Mouse (Mus musculus) limb, embryonic 13.5 days (tissue): Measurements from ENCODE around the gene Dpy19l3. TPM values are rescaled to one million over a fixed set of nuclear protein-coding genes. Genes with fewer than 3 reads are reported as not detected.
A peak's percentile ranks its signal among the peaks of the same experiment; 100 is the strongest.

Source experiments
- ATAC-seq: fragments of 200-750 bp; cut with Nextera tagmentation; 2 replicates; pipeline ENCODE4 v1.8.0; 2017; ENCODE audit warnings: low read depth, moderate number of reproducible peaks, moderate TSS enrichment; ENCODE audit not compliant: low FRiP score
- H3K27ac ChIP-seq: fragments of 300-500 bp; sonication (generic); 2 replicates; pipeline ENCODE4 v1.5.1; 2015; ENCODE audit warnings: inconsistent platforms, mild to moderate bottlenecking, moderate library complexity
- H3K27me3 ChIP-seq: fragments of 300-500 bp; sonication (generic); 2 replicates; pipeline ENCODE4 v1.6.1; 2015; ENCODE audit warnings: mild to moderate bottlenecking, inconsistent platforms
- H3K36me3 ChIP-seq: fragments of 300-500 bp; sonication (generic); 2 replicates; pipeline ENCODE4 v1.6.1; 2015; ENCODE audit warnings: inconsistent platforms, mild to moderate bottlenecking, moderate library complexity
- H3K4me1 ChIP-seq: fragments of 300-500 bp; sonication (generic); 2 replicates; pipeline ENCODE4 v1.6.1; 2015; ENCODE audit warnings: inconsistent platforms
- H3K4me2 ChIP-seq: fragments of 300-500 bp; sonication (generic); replicated peaks from 2 replicates; pipeline ENCODE4 v1.6.1; 2015; ENCODE audit warnings: inconsistent platforms, mild to moderate bottlenecking, moderate library complexity
- H3K4me3 ChIP-seq: fragments of 300-500 bp; sonication (generic); 2 replicates; pipeline ENCODE4 v1.5.1; 2015; ENCODE audit warnings: moderate library complexity, mild to moderate bottlenecking, inconsistent platforms
- H3K9ac ChIP-seq: fragments of 300-500 bp; sonication (generic); 2 replicates; pipeline ENCODE4 v1.6.1; 2015; ENCODE audit warnings: mild to moderate bottlenecking, inconsistent platforms
- H3K9me3 ChIP-seq: fragments of 300-500 bp; sonication (generic); 2 replicates; pipeline ENCODE4 v1.6.1; 2016; ENCODE audit warnings: inconsistent platforms
- WGBS: fragments of 180-500 bp; shearing (Covaris S2); methylation state at CpG from one replicate; pipeline ENCODE4 v1.1.7; 2015; 5-methylcytosine and 5-hydroxymethylcytosine counted together
- polyA plus RNA-seq: library from polyadenylated mRNA; unstranded; fragments of >200 nt; fragmentation: Nextera tagmentation; extraction: Ambion mirVana; gene quantifications from 2 replicates; pipeline ENCODE4 v1.2.1, GENCODE M21; 2015

Gene Dpy19l3
- polyA plus RNA-seq, result 36.5 and 44.6 TPM in 2 replicates

- peak within 1 kb of the TSS; percentile 93 for H3K4me3 ChIP-seq
- peak; percentile 99 for ATAC-seq
- peak within 1 kb of the TSS; percentile 93 for H3K4me2 ChIP-seq
- H3K4me1 ChIP-seq, result peaks cover 14% of the 10 kb centered on the region
- peak within 1 kb of the TSS; percentile 59; the same call in 1 of the 2 replicates for H3K27ac ChIP-seq
- H3K36me3 ChIP-seq, result peaks cover 24% of the 10 kb centered on the region
- no peaks in the 10 kb centered on the region for H3K27me3 ChIP-seq
- peak within 1 kb of the TSS; percentile 78 for H3K9ac ChIP-seq
- WGBS, result under 1% methylated on average over 56 of the region's 70 CpGs
- no peaks in the 10 kb centered on the region for H3K9me3 ChIP-seq
Measured at GRCm38 (mm10) chr7:35754033-35754885, at the start of gene Dpy19l3. Dpy19l3 (minus strand) TSS chr7:35754454.

- peak within 1 kb of the TSS; percentile 82 for H3K4me2 ChIP-seq
- no peaks in the 10 kb centered on the region for H3K27me3 ChIP-seq
- H3K36me3 ChIP-seq, result peaks cover 30% of the 10 kb centered on the region
- no peaks in the 10 kb centered on the region for H3K9me3 ChIP-seq
- H3K4me1 ChIP-seq, result peaks cover 10% of the 10 kb centered on the region
- H3K27ac ChIP-seq, result peak within 1 kb of the TSS; percentile 86
- WGBS, result 20% methylated on average over 26 of the region's 26 CpGs
- ATAC-seq, result peak; percentile 94
- peak within 1 kb of the TSS; percentile 97 for H3K9ac ChIP-seq
- peak within 1 kb of the TSS; percentile 88 for H3K4me3 ChIP-seq
Measured at GRCm38 (mm10) chr7:35802906-35803595, 48.8 kb upstream of the Dpy19l3 start, which contains the start of gene Zfp507. Zfp507 (minus strand) TSS chr7:35803003.

- H3K4me2 ChIP-seq, result peak overlapping the region; percentile 82
- peaks cover 37% of the 10 kb centered on the region for H3K36me3 ChIP-seq
- no peaks in the 10 kb centered on the region for H3K27me3 ChIP-seq
- peaks cover 10% of the 10 kb centered on the region for H3K4me1 ChIP-seq
- H3K9ac ChIP-seq, result peak overlapping the region; percentile 97
- H3K4me3 ChIP-seq, result peak overlapping the region; percentile 88
- under 1% methylated on average over 46 of the region's 49 CpGs for WGBS
- ATAC-seq, result peak; percentile 87
- H3K27ac ChIP-seq, result peak overlapping the region; percentile 86
- H3K9me3 ChIP-seq, result no peaks in the 10 kb centered on the region
Measured at GRCm38 (mm10) chr7:35802201-35802905, 48.1 kb upstream of the Dpy19l3 start.

DNA sequence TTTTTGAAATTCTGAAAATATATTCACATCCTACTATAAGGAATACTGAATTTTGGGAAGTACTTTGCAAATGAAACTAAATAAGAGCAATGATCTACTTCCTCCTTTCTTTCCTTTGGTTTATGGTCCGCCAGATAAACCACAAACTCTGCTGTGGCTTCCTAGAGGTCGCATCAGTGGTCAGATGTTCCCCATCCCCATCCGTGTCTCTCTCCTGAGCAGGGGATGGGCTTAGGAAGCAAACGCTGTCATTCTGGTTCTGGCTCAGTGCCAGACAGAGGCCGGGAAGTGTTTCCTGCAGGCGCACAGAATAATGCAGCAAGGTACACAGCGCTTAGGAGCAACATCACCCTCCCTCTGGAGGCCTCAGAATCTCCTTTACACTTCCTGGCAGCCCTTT lies 41.9 kb upstream of the Dpy19l3 start:
- peaks cover 94% of the 10 kb centered on the region for H3K36me3 ChIP-seq
- no peaks in the 10 kb centered on the region for H3K9me3 ChIP-seq
- 73% methylated on average over 7 of the region's 7 CpGs for WGBS
- H3K4me2 ChIP-seq, result no peak overlapping the region
- H3K27me3 ChIP-seq, result no peaks in the 10 kb centered on the region
- ATAC-seq, result no peak
- H3K9ac ChIP-seq, result no peak overlapping the region
- H3K27ac ChIP-seq, result no peak overlapping the region
- no peak overlapping the region for H3K4me3 ChIP-seq
- peaks cover 9% of the 10 kb centered on the region for H3K4me1 ChIP-seq

DNA sequence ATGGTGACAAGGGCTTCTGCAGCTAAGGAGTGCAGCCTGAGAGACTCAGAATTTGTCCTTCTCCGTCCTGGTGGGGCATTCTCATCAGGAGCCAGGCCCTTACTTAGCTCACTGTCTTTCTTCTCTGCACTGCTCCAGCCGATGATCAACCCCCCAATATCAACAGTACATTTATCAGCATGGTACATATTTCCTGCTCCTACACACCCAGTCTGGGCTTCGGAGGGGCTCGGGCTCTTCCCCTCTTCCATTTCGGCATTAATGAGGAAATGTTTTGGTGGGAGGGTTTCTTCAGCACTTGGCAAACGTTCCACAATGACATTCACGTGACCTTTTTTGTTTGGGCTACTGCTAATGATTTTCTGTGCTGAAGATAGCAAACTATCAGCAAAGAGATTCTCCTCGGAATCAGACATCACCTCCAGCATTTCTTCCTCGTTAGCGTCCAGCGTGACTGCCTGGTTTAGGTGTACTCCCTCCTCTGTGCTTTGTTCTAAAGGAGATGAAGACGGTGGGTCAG lies 40.0 kb upstream of the Dpy19l3 start:
- H3K9ac ChIP-seq, result no peak overlapping the region
- ATAC-seq, result no peak
- no peaks in the 10 kb centered on the region for H3K9me3 ChIP-seq
- peaks cover 95% of the 10 kb centered on the region for H3K36me3 ChIP-seq
- H3K27me3 ChIP-seq, result no peaks in the 10 kb centered on the region
- WGBS, result 88% methylated on average over 12 of the region's 12 CpGs
- no peak overlapping the region for H3K4me3 ChIP-seq
- no peak overlapping the region for H3K27ac ChIP-seq
- H3K4me1 ChIP-seq, result peaks cover 10% of the 10 kb centered on the region
- no peak overlapping the region for H3K4me2 ChIP-seq

DNA sequence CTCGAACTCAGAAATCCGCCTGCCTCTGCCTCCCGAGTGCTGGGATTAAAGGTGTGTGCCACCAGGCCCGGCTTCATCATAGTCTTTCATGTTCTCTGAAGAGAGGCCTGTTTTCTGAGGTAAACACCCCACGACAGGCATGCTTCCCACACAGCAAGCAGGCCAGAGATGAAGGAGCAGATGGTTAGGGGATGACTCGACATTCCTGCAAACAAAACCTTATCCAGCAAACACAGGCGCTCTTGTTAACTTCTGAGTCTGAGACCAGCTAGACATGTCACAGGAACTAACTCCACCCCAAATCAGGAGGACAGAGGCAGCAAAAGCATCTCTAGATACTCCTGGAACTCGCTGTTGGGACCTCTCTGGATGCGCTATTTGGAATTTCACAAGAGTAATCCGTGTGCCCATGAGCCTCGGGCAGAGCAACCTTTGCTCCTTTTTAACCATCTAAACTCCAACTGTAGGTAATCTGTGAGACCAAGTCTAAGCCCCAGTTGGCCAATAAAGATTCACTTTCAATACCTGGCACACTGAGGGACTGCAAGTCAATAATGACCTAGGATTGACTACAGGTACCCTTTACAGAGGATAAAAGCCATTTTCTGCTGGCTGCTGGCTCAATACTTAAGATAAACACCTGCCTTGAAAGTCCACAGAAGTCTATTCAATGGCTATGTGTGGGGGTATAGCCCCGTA lies 38.0 kb upstream of the Dpy19l3 start:
- Histone ChIP-seq H3K4me1 (peaks cover 10% of the 10 kb centered on the region), H3K36me3 (peaks cover 93% of the 10 kb centered on the region), H3K27ac (no peak overlapping the region), H3K4me3 (no peak overlapping the region), H3K27me3 (no peaks in the 10 kb centered on the region), H3K9me3 (no peaks in the 10 kb centered on the region), H3K9ac (no peak overlapping the region), H3K4me2 (no peak overlapping the region)
- no peak for ATAC-seq
- WGBS, result 86% methylated on average over 12 of the region's 12 CpGs

GRCm38 (mm10) chr7:35790926-35791325 lies 36.7 kb upstream of the Dpy19l3 start:
- no peak overlapping the region; the same call in 1 of the 2 replicates for H3K9ac ChIP-seq
- WGBS, result 31% methylated on average over 8 of the region's 8 CpGs
- no peaks in the 10 kb centered on the region for H3K27me3 ChIP-seq
- no peak overlapping the region for H3K4me2 ChIP-seq
- peaks cover 10% of the 10 kb centered on the region for H3K4me1 ChIP-seq
- H3K9me3 ChIP-seq, result no peaks in the 10 kb centered on the region
- H3K36me3 ChIP-seq, result peaks cover 90% of the 10 kb centered on the region
- ATAC-seq, result no peak
- no peak overlapping the region for H3K27ac ChIP-seq
- H3K4me3 ChIP-seq, result no peak overlapping the region

DNA sequence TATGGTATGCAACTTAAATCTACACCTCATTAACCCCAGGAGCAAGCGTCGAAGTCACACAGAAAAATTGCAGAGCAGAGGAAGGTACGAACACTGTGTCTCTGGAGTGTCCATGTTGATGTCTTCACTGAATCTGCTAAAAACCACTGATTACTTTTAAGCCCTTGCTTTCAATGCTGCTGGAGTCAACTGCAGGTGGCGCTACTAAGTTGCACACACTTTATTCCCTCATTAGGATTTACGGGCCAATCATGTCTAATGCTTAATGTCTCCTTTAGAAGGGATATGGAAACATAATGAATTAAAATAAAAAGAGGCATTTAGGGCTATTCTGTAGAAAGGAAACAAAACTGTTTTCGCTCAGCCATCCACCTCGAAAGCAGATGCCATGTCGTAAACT lies 35.9 kb upstream of the Dpy19l3 start:
- Histone ChIP-seq H3K4me1 (peaks cover 10% of the 10 kb centered on the region), H3K27ac (no peak overlapping the region), H3K36me3 (peaks cover 91% of the 10 kb centered on the region), H3K9me3 (no peaks in the 10 kb centered on the region), H3K4me3 (no peak overlapping the region), H3K9ac (no peak overlapping the region), H3K27me3 (no peaks in the 10 kb centered on the region), H3K4me2 (no peak overlapping the region)
- WGBS, result 56% methylated on average over 8 of the region's 8 CpGs
- no peak for ATAC-seq

GRCm38 (mm10) chr7:35785579-35785978 lies 31.3 kb upstream of the Dpy19l3 start:
- H3K27ac ChIP-seq, result no peak overlapping the region
- no peaks in the 10 kb centered on the region for H3K9me3 ChIP-seq
- 81% methylated on average over 4 of the region's 4 CpGs for WGBS
- ATAC-seq, result no peak
- H3K9ac ChIP-seq, result no peak overlapping the region
- peaks cover 80% of the 10 kb centered on the region for H3K36me3 ChIP-seq
- H3K27me3 ChIP-seq, result no peaks in the 10 kb centered on the region
- no peaks in the 10 kb centered on the region for H3K4me1 ChIP-seq
- no peak overlapping the region for H3K4me2 ChIP-seq
- H3K4me3 ChIP-seq, result no peak overlapping the region

DNA sequence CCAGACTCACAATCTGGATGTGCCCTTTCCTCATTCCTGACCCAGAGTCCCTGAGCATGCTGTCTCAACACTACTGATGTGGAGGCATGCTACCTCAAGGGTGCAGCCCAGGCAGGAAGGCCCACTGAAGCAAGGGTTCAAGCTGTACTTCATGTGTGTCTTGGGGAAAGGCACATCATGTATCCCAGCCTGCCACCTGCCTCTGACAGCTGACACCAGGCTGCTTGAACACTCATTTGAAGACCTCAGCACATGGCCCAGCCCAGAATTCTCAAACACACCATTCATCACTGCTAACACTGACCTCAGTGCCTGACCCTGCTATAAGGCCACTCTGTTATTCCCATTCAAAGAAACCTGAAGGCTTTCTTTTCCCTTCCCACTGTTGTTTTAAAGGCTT lies 28.0 kb upstream of the Dpy19l3 start:
- no peak for ATAC-seq
- Histone ChIP-seq H3K4me1 (no peaks in the 10 kb centered on the region), H3K4me3 (no peak overlapping the region), H3K27ac (no peak overlapping the region), H3K36me3 (peaks cover 80% of the 10 kb centered on the region), H3K27me3 (no peaks in the 10 kb centered on the region), H3K9ac (no peak overlapping the region), H3K9me3 (no peaks in the 10 kb centered on the region), H3K4me2 (no peak overlapping the region)

DNA sequence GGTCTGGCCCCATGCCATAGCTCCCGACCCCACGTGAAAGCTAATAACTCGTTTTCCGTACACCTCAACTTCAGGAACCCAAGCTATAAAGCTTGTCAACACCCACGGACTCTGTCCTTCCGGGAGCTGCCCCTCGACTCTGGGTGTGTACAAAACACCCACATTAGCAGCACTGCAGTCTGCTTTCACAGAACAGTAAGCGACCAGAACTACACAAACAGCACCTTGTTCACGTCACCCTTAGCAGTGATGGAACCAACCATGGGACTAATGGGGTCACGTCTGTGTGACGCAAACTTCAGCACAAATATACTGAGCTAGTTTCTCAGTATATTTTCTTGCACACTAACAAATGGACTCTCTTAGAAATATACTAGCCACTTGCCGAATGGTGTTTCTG lies 19.9 kb upstream of the Dpy19l3 start:
- Histone ChIP-seq H3K27me3 (no peaks in the 10 kb centered on the region), H3K27ac (no peak overlapping the region), H3K9ac (no peak overlapping the region), H3K9me3 (no peaks in the 10 kb centered on the region), H3K4me3 (no peak overlapping the region), H3K4me1 (no peaks in the 10 kb centered on the region), H3K4me2 (no peak overlapping the region), H3K36me3 (peaks cover 66% of the 10 kb centered on the region)
- 81% methylated on average over 12 of the region's 12 CpGs for WGBS
- no peak for ATAC-seq
